Mouse (Mus musculus) liver, embryonic 15.5 days (tissue): ENCODE data around the gene Dgkh. TPM values are rescaled to one million over a fixed set of nuclear protein-coding genes. Genes with fewer than 3 reads are reported as not detected.

Source experiments
- ATAC-seq: fragments of 200-750 bp; cut with Nextera tagmentation; 2 replicates; pipeline ENCODE4 v1.8.0; 2017; ENCODE audit warnings: moderate number of reproducible peaks, mild to moderate bottlenecking, moderate library complexity; ENCODE audit not compliant: insufficient read depth
- H3K27ac ChIP-seq: fragments of 300-500 bp; sonication (generic); replicated peaks from 2 replicates; pipeline ENCODE4 v1.5.1; 2015; ENCODE audit warnings: mild to moderate bottlenecking, inconsistent platforms
- H3K27me3 ChIP-seq: fragments of 300-500 bp; sonication (generic); 2 replicates; pipeline ENCODE4 v1.6.1; 2015; ENCODE audit warnings: mild to moderate bottlenecking, inconsistent platforms
- H3K36me3 ChIP-seq: fragments of 300-500 bp; sonication (generic); replicated peaks from 2 replicates; pipeline ENCODE4 v1.6.1; 2015; ENCODE audit warnings: moderate library complexity, mild to moderate bottlenecking, inconsistent platforms
- H3K4me1 ChIP-seq: fragments of 300-500 bp; sonication (generic); replicated peaks from 2 replicates; pipeline ENCODE4 v1.6.1; 2015; ENCODE audit warnings: inconsistent platforms
- H3K4me2 ChIP-seq: fragments of 300-500 bp; sonication (generic); 2 replicates; pipeline ENCODE4 v1.6.1; 2015; ENCODE audit warnings: moderate library complexity, mild to moderate bottlenecking, inconsistent platforms
- H3K4me3 ChIP-seq: fragments of 300-500 bp; sonication (generic); replicated peaks from 2 replicates; pipeline ENCODE4 v1.5.1; 2015; ENCODE audit warnings: mild to moderate bottlenecking, inconsistent platforms
- H3K9ac ChIP-seq: fragments of 300-500 bp; sonication (generic); 2 replicates; pipeline ENCODE4 v1.6.1; 2015; ENCODE audit warnings: moderate library complexity, mild to moderate bottlenecking, inconsistent platforms
- H3K9me3 ChIP-seq: fragments of 300-500 bp; sonication (generic); replicated peaks from 2 replicates; pipeline ENCODE4 v1.6.1; 2016; ENCODE audit warnings: inconsistent platforms
- WGBS: fragments of 180-500 bp; shearing (Covaris S2); methylation state at CpG from one replicate; pipeline ENCODE4 v1.1.7; 2015; ENCODE audit warnings: mixed read lengths; ENCODE audit not compliant: insufficient replicate concordance; 5-methylcytosine and 5-hydroxymethylcytosine counted together
- polyA plus RNA-seq: library from polyadenylated mRNA; unstranded; fragments of >200 nt; fragmentation: Nextera tagmentation; extraction: Ambion mirVana; gene quantifications from 2 replicates; pipeline ENCODE4 v1.2.1, GENCODE M21; 2015

The Dgkh gene
- polyA plus RNA-seq, 1 experiment from 2014 or later = 0.25 TPM

DNA sequence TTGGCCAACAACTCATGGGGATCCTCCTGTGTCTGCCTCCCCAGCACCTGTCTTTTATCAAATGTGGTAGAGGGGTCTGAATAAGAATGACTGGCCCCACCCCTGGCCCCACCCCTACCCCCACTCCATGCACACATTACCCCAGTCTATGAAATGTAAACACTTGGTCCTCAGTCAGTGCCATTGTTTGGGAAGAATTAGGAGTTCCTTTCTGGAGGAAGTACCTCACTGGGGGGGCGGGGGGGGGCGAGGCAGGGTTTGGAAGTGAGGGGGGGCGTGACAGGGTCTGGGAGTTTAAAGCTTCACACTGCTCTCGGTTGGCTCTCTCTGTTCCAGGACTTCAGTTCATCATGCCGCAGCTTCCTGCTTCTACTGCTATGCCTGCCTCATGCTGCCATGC is 10.5 kb downstream of the Dgkh start:
- ATAC-seq = no peak
- no peaks in the 10 kb centered on the region for H3K9me3 ChIP-seq
- H3K4me1 ChIP-seq = peaks cover 17% of the 10 kb centered on the region
- no peaks in the 10 kb centered on the region for H3K36me3 ChIP-seq
- peaks cover 23% of the 10 kb centered on the region for H3K27me3 ChIP-seq
- no peak overlapping the region for H3K4me3 ChIP-seq
- H3K4me2 ChIP-seq = no peak overlapping the region
- H3K27ac ChIP-seq = no peak overlapping the region
- H3K9ac ChIP-seq = no peak overlapping the region
- WGBS = 64% methylated on average over 5 of the region's 5 CpGs

DNA sequence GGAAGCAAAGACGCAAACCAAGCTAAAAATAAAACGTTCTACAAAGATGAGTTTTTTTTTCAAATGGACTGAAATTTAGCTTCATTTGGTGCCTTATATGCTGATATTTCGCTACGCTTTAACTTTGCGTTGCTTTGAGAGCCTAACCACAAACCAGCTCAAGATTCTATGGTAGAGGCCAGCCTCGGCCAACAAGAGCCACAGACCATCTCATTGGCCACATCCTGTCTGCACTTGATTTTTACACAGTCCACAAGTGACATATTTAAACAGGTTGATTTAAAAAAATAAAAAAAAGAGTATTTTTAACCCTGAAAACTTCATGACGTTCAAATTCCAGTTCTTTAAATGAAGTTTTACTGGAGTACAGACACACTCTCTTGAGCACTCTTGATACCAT is 16.5 kb downstream of the Dgkh start:
- H3K4me2 ChIP-seq = no peak overlapping the region
- ATAC-seq = no peak
- no peaks in the 10 kb centered on the region for H3K9me3 ChIP-seq
- H3K27me3 ChIP-seq = no peaks in the 10 kb centered on the region
- no peak overlapping the region for H3K27ac ChIP-seq
- no peaks in the 10 kb centered on the region for H3K36me3 ChIP-seq
- H3K9ac ChIP-seq = no peak overlapping the region
- 65% methylated on average over 7 of the region's 7 CpGs for WGBS
- H3K4me3 ChIP-seq = no peak overlapping the region
- H3K4me1 ChIP-seq = no peaks in the 10 kb centered on the region

DNA sequence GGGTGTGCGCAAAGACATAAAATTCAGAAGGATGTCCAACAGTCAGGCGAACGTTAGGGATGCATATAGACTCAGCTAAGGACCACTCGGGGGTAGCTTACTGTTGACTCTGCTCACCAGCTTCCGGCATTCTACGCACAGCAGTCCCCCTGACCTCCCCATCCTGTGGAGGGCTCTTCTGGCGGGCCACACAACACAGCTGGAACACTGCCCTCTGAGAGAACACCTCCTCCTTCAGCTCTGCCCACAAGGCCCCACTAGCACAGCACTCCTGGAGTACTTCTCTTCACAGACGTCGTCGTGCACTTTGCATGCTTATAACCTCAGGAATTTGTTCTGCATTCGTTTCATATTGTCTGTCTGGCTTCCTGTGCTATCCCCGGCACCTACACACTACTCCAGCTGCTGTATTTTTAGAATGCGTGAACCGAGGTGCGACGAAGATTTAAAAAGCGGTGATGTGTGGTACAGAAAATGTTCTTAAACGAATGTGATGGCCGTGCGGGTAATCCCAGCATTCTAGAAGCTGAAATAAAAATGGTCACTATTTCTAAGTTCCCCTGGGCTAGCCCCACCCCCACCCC is 19.9 kb downstream of the Dgkh start:
- Histone ChIP-seq H3K27ac (no peak overlapping the region), H3K4me1 (no peaks in the 10 kb centered on the region), H3K4me2 (no peak overlapping the region), H3K9ac (no peak overlapping the region), H3K36me3 (no peaks in the 10 kb centered on the region), H3K27me3 (no peaks in the 10 kb centered on the region), H3K4me3 (no peak overlapping the region), H3K9me3 (no peaks in the 10 kb centered on the region)
- no peak for ATAC-seq
- 56% methylated on average over 20 of the region's 20 CpGs for WGBS

GRCm38 (mm10) chr14:78710647-78711046 is 21.9 kb downstream of the Dgkh start:
- Histone ChIP-seq H3K27ac (no peak overlapping the region), H3K4me3 (no peak overlapping the region), H3K9me3 (no peaks in the 10 kb centered on the region), H3K36me3 (no peaks in the 10 kb centered on the region), H3K4me2 (no peak overlapping the region), H3K27me3 (no peaks in the 10 kb centered on the region), H3K4me1 (no peaks in the 10 kb centered on the region), H3K9ac (no peak overlapping the region)
- ATAC-seq = no peak
- 57% methylated on average over 4 of the region's 4 CpGs for WGBS

DNA sequence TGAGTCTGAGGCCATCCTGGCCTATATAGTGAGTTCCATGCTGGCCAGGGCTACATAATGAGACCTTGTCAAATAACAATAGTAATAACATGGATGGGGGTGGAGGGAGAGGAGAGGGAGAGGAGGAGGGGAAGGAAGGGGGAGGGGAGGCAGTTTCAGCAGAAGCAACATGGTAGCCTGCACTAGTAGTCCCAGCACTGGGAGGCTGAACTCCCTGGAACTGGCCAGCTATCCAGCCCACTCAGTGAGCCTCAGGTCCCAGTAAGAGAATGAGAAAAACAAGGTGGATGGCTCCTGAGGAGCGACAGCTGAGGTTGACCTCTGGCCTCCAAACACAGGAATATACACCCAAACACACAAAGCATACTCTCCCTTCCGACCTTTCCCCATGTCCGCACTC is 27.0 kb downstream of the Dgkh start:
- Histone ChIP-seq H3K9me3 (no peaks in the 10 kb centered on the region), H3K27ac (no peak overlapping the region), H3K4me2 (no peak overlapping the region), H3K27me3 (no peaks in the 10 kb centered on the region), H3K4me1 (no peaks in the 10 kb centered on the region), H3K4me3 (no peak overlapping the region), H3K9ac (no peak overlapping the region), H3K36me3 (no peaks in the 10 kb centered on the region)
- 76% methylated on average over 3 of the region's 3 CpGs for WGBS
- ATAC-seq = no peak

DNA sequence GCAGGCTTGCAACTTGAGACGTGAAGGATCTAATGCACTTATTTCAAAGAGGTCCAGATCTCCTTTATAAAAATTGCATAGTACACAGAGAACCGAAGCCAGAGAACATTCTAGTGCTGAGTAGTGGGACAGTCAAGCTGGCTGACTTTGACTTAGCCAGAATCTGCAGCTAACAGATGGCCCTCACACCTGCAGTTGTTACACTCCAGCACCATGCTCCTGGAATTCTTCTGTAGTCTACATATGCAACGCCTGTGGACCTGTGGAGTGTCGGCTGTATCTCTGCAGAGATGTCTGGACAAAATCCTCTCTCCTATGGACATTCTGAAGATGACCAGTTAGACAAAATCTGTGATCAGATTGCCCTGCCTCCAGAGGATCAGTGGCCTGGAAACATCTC is 28.6 kb downstream of the Dgkh start:
- Histone ChIP-seq H3K9ac (no peak overlapping the region), H3K27me3 (no peaks in the 10 kb centered on the region), H3K4me1 (no peaks in the 10 kb centered on the region), H3K27ac (no peak overlapping the region), H3K36me3 (no peaks in the 10 kb centered on the region), H3K4me3 (no peak overlapping the region), H3K9me3 (no peaks in the 10 kb centered on the region), H3K4me2 (no peak overlapping the region)
- ATAC-seq = no peak
- WGBS = 60% methylated on average over 4 of the region's 4 CpGs

GRCm38 (mm10) chr14:78703361-78703760 is 29.2 kb downstream of the Dgkh start:
- H3K9ac ChIP-seq = no peak overlapping the region
- ATAC-seq = no peak
- WGBS = 69% methylated on average over 6 of the region's 6 CpGs
- no peak overlapping the region for H3K4me3 ChIP-seq
- no peaks in the 10 kb centered on the region for H3K27me3 ChIP-seq
- H3K4me2 ChIP-seq = no peak overlapping the region
- no peak overlapping the region for H3K27ac ChIP-seq
- no peaks in the 10 kb centered on the region for H3K9me3 ChIP-seq
- H3K36me3 ChIP-seq = no peaks in the 10 kb centered on the region
- no peaks in the 10 kb centered on the region for H3K4me1 ChIP-seq

GRCm38 (mm10) chr14:78702048-78702447 is 30.5 kb downstream of the Dgkh start:
- no peak for ATAC-seq
- no peaks in the 10 kb centered on the region for H3K27me3 ChIP-seq
- no peak overlapping the region for H3K27ac ChIP-seq
- H3K9me3 ChIP-seq = no peaks in the 10 kb centered on the region
- no peak overlapping the region for H3K4me2 ChIP-seq
- H3K36me3 ChIP-seq = no peaks in the 10 kb centered on the region
- H3K9ac ChIP-seq = no peak overlapping the region
- no peaks in the 10 kb centered on the region for H3K4me1 ChIP-seq
- WGBS = 60% methylated on average over 4 of the region's 4 CpGs
- no peak overlapping the region for H3K4me3 ChIP-seq

DNA sequence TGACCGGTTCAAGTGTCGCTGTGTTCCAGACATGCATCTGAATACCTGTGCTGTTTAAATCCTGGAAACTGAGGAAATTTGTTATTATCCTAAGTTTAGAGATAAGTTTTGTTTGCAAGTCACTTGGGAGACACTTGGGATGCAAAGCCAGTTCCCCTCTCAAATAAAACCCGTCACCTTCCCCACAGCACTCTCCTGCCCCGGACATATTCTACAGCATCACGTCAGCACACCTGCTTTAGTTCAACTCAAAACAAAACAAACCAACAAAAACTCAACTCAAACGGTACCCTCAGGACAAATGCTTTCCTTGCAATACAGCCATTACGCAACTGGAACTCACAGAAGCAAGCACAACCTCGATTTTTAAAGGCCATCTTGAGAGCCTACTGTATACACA is 31.1 kb downstream of the Dgkh start:
- Histone ChIP-seq H3K27me3 (no peaks in the 10 kb centered on the region), H3K4me2 (no peak overlapping the region), H3K4me1 (no peaks in the 10 kb centered on the region), H3K9ac (no peak overlapping the region), H3K27ac (no peak overlapping the region), H3K4me3 (no peak overlapping the region), H3K36me3 (no peaks in the 10 kb centered on the region), H3K9me3 (no peaks in the 10 kb centered on the region)
- WGBS = 62% methylated on average over 8 of the region's 8 CpGs
- ATAC-seq = no peak

DNA sequence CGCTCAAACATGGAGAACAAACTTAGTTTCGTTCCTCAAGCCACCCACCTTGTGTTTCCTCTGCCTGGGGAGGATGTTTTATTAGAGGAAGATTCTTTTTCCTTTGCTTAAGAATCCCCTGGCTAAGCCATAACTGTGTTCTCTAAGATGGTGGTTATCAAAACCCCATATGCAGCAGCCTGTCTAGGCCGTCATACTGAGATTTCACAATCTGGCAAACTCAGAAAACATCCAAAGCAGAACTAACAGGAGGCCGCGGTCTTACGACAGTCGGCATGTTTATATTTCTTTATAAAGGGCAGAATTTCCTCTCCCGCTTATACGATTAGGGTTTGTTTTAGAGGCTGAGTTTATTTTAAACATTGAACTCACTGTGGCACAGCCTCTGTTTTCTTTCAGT is 31.5 kb downstream of the Dgkh start:
- no peak for ATAC-seq
- no peaks in the 10 kb centered on the region for H3K27me3 ChIP-seq
- no peak overlapping the region for H3K4me2 ChIP-seq
- no peak overlapping the region for H3K4me3 ChIP-seq
- no peaks in the 10 kb centered on the region for H3K36me3 ChIP-seq
- H3K4me1 ChIP-seq = no peaks in the 10 kb centered on the region
- no peaks in the 10 kb centered on the region for H3K9me3 ChIP-seq
- WGBS = 58% methylated on average over 9 of the region's 9 CpGs
- no peak overlapping the region for H3K27ac ChIP-seq
- H3K9ac ChIP-seq = no peak overlapping the region

DNA sequence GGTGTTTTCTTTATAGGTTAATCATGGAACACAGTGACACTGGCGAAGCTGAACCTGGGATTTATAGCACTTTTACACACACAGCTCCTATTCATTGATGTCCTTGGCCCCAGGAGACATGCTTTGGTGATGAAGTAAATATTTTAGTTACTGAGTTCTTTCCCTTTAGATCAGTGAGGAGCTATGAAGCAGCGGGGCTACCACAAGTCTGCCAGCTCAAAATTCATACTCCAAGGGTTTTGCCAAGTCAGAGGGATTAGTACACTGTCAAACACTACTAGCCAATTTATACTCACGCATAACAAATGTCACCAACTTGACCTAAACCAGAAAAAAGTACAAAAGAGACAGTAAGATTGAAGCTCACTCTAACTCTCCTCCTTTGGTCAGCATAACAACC is 32.9 kb downstream of the Dgkh start:
- ATAC-seq = no peak
- no peak overlapping the region for H3K4me2 ChIP-seq
- H3K9ac ChIP-seq = no peak overlapping the region
- H3K4me3 ChIP-seq = no peak overlapping the region
- H3K36me3 ChIP-seq = no peaks in the 10 kb centered on the region
- no peaks in the 10 kb centered on the region for H3K4me1 ChIP-seq
- 54% methylated on average over 3 of the region's 3 CpGs for WGBS
- no peak overlapping the region for H3K27ac ChIP-seq
- no peaks in the 10 kb centered on the region for H3K27me3 ChIP-seq
- no peaks in the 10 kb centered on the region for H3K9me3 ChIP-seq

GRCm38 (mm10) chr14:78699196-78699595 is 33.4 kb downstream of the Dgkh start:
- Histone ChIP-seq H3K9ac (no peak overlapping the region), H3K27ac (no peak overlapping the region), H3K4me2 (no peak overlapping the region), H3K4me1 (no peaks in the 10 kb centered on the region), H3K4me3 (no peak overlapping the region), H3K9me3 (no peaks in the 10 kb centered on the region), H3K27me3 (no peaks in the 10 kb centered on the region), H3K36me3 (no peaks in the 10 kb centered on the region)
- 73% methylated on average over 5 of the region's 5 CpGs for WGBS
- no peak for ATAC-seq
